ENCODE assay signal across 8 mouse cellular contexts in the genomic region with DNA sequence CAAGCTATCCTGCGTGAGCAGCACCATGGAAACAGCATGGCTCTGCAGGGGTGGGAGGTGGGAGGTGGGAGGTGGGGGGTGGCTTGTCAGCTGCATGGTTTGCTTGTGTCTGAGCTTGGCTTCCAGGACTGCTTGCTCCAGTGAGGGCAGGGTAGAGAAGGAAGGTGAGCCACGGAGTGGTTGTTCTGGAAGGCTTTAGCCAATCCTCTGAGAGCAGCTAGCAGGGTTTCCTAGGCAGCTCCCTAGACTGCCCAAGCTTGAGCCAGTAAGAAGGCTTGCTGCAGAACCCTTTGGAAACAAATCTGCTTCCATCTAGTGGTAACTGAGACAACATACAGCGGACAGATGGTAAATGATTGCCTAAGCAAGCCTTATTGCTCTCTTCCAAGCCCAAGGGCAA.
DNase-seq lines count a peak whose midpoint lies in the region; ATAC-seq and TF ChIP-seq lines count a peak whose summit lies in the region.

No protein-coding gene starts in this region.

- no peak for TF ChIP-seq POLR2A in lung, adult 2 months (IDR thresholded peaks at IDR 0.05; ENCODE audit: borderline replicate concordance, extremely low read depth, low read depth, low read length)

- H3K9ac ChIP-seq in forebrain, embryonic 15.5 days (replicated peaks), result no peak overlapping the region
- no peak overlapping the region for H3K9ac ChIP-seq in hindbrain, embryonic 12.5 days

- WGBS in forebrain, embryonic 15.5 days, result 15% methylated on average over 3 of the region's 3 CpGs
- WGBS in hindbrain, embryonic 12.5 days, result 12% methylated on average over 3 of the region's 3 CpGs
- whole genome bisulfite sequencing in lung, adult 2 months, result 19% methylated on average over 3 of the region's 3 CpGs

- no peak overlapping the region for H3K4me3 ChIP-seq in forebrain, embryonic 15.5 days
- no peak overlapping the region for H3K4me3 ChIP-seq in hindbrain, embryonic 12.5 days
- H3K4me3 ChIP-seq in lung, adult 2 months (replicated peaks; ENCODE audit: extremely low read depth, low read depth, low read length), result no peak overlapping the region

- DNase-seq in 3T3-L1 (ENCODE audit: low read depth, low spot score), result peak; percentile 79
- DNase-seq in brain, embryonic 18.5 days (ENCODE audit: low read depth, low spot score), result peak; percentile 66
- peak; percentile 53 for DNase-seq in layer of hippocampus, adult 9-10 months (ENCODE audit: low spot score)
- no peak for DNase-seq in lung, adult 2 months
- peak; percentile 83 for DNase-seq in retina, embryonic 14.5 days (ENCODE audit: low spot score)
- DNase-seq in thymus, postnatal 25 days, result no peak

- H3K4me1 ChIP-seq in forebrain, embryonic 15.5 days, result no peaks in the 10 kb centered on the region
- H3K4me1 ChIP-seq in hindbrain, embryonic 12.5 days, result peaks cover 5% of the 10 kb centered on the region
- H3K4me1 ChIP-seq in lung, adult 2 months (ENCODE audit: control insufficient read depth, insufficient read depth, low read length), result no peaks in the 10 kb centered on the region

- peak; percentile 30; the same call in 1 of the 2 replicates for TF ChIP-seq CTCF in lung, adult 2 months (IDR thresholded peaks at IDR 0.05; ENCODE audit: insufficient read depth, low read length)

- peak; percentile 98 for ATAC-seq in forebrain, embryonic 15.5 days (replicated peaks)
- peak; percentile 94 for ATAC-seq in hindbrain, embryonic 12.5 days (ENCODE audit: low FRiP score)

- no peak overlapping the region for H3K4me2 ChIP-seq in forebrain, embryonic 15.5 days (replicated peaks)
- H3K4me2 ChIP-seq in hindbrain, embryonic 12.5 days (replicated peaks), result peak overlapping the region; percentile 26; the same call in 1 of the 2 replicates

- no peak overlapping the region for H3K27ac ChIP-seq in forebrain, embryonic 15.5 days (replicated peaks)
- H3K27ac ChIP-seq in hindbrain, embryonic 12.5 days, result no peak overlapping the region

- no peaks in the 10 kb centered on the region for H3K27me3 ChIP-seq in forebrain, embryonic 15.5 days
- H3K27me3 ChIP-seq in hindbrain, embryonic 12.5 days, result no peaks in the 10 kb centered on the region

- H3K36me3 ChIP-seq in forebrain, embryonic 15.5 days, result no peaks in the 10 kb centered on the region
- no peaks in the 10 kb centered on the region for H3K36me3 ChIP-seq in hindbrain, embryonic 12.5 days

- no peaks in the 10 kb centered on the region for H3K9me3 ChIP-seq in forebrain, embryonic 15.5 days
- H3K9me3 ChIP-seq in hindbrain, embryonic 12.5 days (replicated peaks), result no peaks in the 10 kb centered on the region

Comparison
In these comparisons a context has a peak if more than half of its experiments do, and no peak if none do; other contexts are left out.
1. DNase-seq: peak in 3T3-L1 (single experiment), brain, embryonic 18.5 days (single experiment), layer of hippocampus, adult 9-10 months (single experiment) and retina, embryonic 14.5 days (single experiment); none in lung, adult 2 months (single experiment) and thymus, postnatal 25 days (single experiment).